Mouse (Mus musculus) midbrain, embryonic 10.5 days (tissue): Measurements from ENCODE around the gene Kcne3. TPM values are rescaled to one million over a fixed set of nuclear protein-coding genes. Genes with fewer than 3 reads are reported as not detected.
A peak's percentile ranks its signal among the peaks of the same experiment; 100 is the strongest.

Experiments
- DNase-seq: peaks from one replicate; pipeline ENCODE4 v3.0.0-alpha.2; 2017; ENCODE audit warnings: low spot score
- H3K27ac ChIP-seq: fragments of 300-500 bp; sonication (generic); replicated peaks from 2 replicates; pipeline ENCODE4 v1.5.1; 2016; ENCODE audit warnings: mild to moderate bottlenecking
- H3K27me3 ChIP-seq: fragments of 300-500 bp; sonication (generic); 2 replicates; pipeline ENCODE4 v1.6.1; 2016; ENCODE audit warnings: low read depth, mild to moderate bottlenecking; ENCODE audit not compliant: poor library complexity, severe bottlenecking
- H3K36me3 ChIP-seq: fragments of 300-500 bp; sonication (generic); 2 replicates; pipeline ENCODE4 v1.6.1; 2016; ENCODE audit warnings: mild to moderate bottlenecking, moderate library complexity
- H3K4me1 ChIP-seq: fragments of 300-500 bp; sonication (generic); 2 replicates; pipeline ENCODE4 v1.6.1; 2016
- H3K4me3 ChIP-seq: fragments of 300-500 bp; sonication (generic); 2 replicates; pipeline ENCODE4 v1.5.1; 2016; ENCODE audit warnings: mild to moderate bottlenecking, moderate library complexity
- H3K9me3 ChIP-seq: fragments of 300-500 bp; sonication (generic); replicated peaks from 2 replicates; pipeline ENCODE4 v1.6.1; 2016; ENCODE audit warnings: mild to moderate bottlenecking
- WGBS: fragments of 180-500 bp; shearing (Covaris S2); methylation state at CpG from one replicate; pipeline ENCODE4 v1.1.7; 2016; 5-methylcytosine and 5-hydroxymethylcytosine counted together
- polyA plus RNA-seq: library from polyadenylated mRNA; unstranded; fragments of >200 nt; fragmentation: Nextera tagmentation; extraction: Ambion mirVana; gene quantifications from 2 replicates; pipeline ENCODE4 v1.2.1, GENCODE M21; 2016

The Kcne3 gene
- polyA plus RNA-seq, 1 experiment from 2014 or later, result 6.7 TPM

DNA sequence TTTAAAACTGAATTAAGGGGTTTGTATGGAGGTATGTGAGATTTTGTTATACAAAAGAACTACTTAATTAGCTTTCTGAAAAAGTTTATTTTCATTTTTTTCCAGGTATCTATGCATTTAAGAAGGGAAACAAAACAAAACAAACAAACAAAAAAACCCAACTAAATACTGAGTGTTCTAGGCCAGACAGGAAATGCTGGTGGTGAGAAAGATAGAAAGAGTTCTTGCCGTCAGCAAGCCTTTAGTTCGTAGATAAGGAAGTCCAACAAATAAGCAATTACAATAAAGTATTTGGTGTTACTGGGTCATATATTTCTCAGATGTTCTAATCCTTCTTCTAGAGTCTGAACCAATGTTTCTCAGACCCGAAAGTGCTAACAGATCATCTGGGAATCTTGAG, 52.7 kb downstream of the Kcne3 start:
- H3K4me3 ChIP-seq, result peak overlapping the region; percentile 91
- H3K9me3 ChIP-seq, result no peaks in the 10 kb centered on the region
- 67% methylated on average over 3 of the region's 3 CpGs for whole genome bisulfite sequencing
- 0 out of 2 replicates have a peak, but pooled peaks cover 10% of the 10 kb centered on the region for H3K27me3 ChIP-seq
- H3K27ac ChIP-seq, result no peak overlapping the region
- peaks cover 25% of the 10 kb centered on the region for H3K4me1 ChIP-seq
- DNase-seq, result no peak
- H3K36me3 ChIP-seq, result no peaks in the 10 kb centered on the region

DNA sequence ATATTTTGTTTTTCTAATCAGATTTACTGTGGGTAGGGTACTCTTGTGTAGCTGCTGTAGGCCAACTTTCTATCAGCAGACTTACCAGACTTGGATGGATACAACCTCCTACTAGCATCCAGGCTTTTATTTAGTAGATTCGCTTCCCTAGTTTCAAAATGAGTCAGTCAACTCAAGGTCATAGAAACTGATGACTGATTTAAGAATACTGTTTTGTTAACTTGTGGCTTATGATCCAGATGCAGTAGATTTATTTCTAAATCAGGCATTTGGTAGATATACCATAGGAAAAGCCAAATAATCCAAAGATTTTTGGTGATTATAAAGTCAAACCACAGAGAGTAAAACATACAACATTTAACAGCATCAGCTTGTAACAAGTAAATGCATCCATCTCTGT, 54.3 kb downstream of the Kcne3 start:
- peaks cover 25% of the 10 kb centered on the region for H3K4me1 ChIP-seq
- H3K9me3 ChIP-seq, result no peaks in the 10 kb centered on the region
- H3K27me3 ChIP-seq, result 0 out of 2 replicates have a peak, but pooled peaks cover 10% of the 10 kb centered on the region
- H3K36me3 ChIP-seq, result no peaks in the 10 kb centered on the region
- no peak overlapping the region for H3K27ac ChIP-seq
- 94% methylated on average over 1 of the region's 1 CpGs for WGBS
- DNase-seq, result no peak
- H3K4me3 ChIP-seq, result no peak overlapping the region

DNA sequence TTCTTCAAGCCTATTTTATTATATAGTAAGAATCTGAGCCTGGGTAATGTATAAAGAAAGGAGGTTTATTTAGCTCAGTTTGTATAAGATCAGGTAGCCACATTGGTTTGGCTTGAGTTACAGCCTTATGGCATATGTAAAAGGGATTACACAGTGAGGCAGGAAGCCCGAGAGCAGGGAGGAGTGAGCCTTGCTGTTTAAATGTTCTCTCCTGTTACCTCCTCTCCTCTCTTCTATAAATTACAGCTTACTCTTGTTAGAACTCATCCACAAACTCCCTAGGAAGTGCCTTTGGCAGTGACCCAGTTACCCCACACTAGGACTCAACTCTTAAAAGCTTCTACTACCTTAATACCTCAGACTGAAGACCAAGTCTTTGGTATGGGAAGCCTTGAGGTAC, 55.4 kb downstream of the Kcne3 start:
- H3K36me3 ChIP-seq, result no peaks in the 10 kb centered on the region
- no peaks in the 10 kb centered on the region for H3K9me3 ChIP-seq
- no peak for DNase-seq
- WGBS, result 69% methylated on average over 1 of the region's 1 CpGs
- peaks cover 23% of the 10 kb centered on the region for H3K4me1 ChIP-seq
- H3K27ac ChIP-seq, result no peak overlapping the region
- no peak overlapping the region for H3K4me3 ChIP-seq
- 0 out of 2 replicates have a peak, but pooled peaks cover 10% of the 10 kb centered on the region for H3K27me3 ChIP-seq

DNA sequence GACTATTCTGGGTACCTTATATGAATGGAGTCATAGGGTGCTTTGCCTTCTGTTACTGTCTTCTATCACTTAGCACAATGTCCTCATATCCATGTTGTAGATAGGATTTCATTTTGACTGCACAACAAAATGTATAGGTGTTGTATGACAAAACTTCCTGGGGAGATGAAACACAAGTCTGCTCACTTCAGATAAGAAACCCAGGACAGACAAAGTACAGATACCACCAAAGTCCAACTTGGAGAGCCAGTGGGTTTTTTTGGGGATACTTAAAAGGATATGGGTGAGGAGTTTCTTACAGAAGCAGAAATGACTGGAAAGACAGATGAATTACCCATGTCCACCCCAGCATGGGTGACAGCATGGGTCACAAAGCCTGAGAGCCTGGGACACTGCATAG, 57.4 kb downstream of the Kcne3 start:
- H3K27ac ChIP-seq, result no peak overlapping the region
- H3K9me3 ChIP-seq, result no peaks in the 10 kb centered on the region

More for the DNA sequence above, 57.4 kb downstream of the Kcne3 start:
- H3K4me1 ChIP-seq, result peaks cover 8% of the 10 kb centered on the region
- H3K36me3 ChIP-seq, result no peaks in the 10 kb centered on the region
- H3K4me3 ChIP-seq, result no peak overlapping the region
- DNase-seq, result no peak
- 0 out of 2 replicates have a peak, but pooled peaks cover 8% of the 10 kb centered on the region for H3K27me3 ChIP-seq

Other genes with a start within 250 kb of the Kcne3 start
- gene Rnf169, start 196.1 kb upstream of the Kcne3 start, polyA plus RNA-seq, result 4.0 and 4.5 TPM in 2 replicates
- gene Chrdl2, start 170.3 kb upstream of the Kcne3 start, polyA plus RNA-seq, result 0.14 and 0.16 TPM in 2 replicates
- 114 and 117 TPM in 2 replicates for gene Pold3, start 54.9 kb upstream of the Kcne3 start, polyA plus RNA-seq
- 20.7 and 23.4 TPM in 2 replicates for gene Lipt2, start 17.2 kb upstream of the Kcne3 start, polyA plus RNA-seq
- gene Pgm2l1, start 50.9 kb downstream of the Kcne3 start, polyA plus RNA-seq, result 4.5 and 7.3 TPM in 2 replicates
- 1.4 and 3.1 TPM in 2 replicates for gene P4ha3, start 109.0 kb downstream of the Kcne3 start, polyA plus RNA-seq
- gene C2cd3, start 195.7 kb downstream of the Kcne3 start, polyA plus RNA-seq, result 30.7 and 32.8 TPM in 2 replicates
- gene Ppme1, start 195.8 kb downstream of the Kcne3 start, polyA plus RNA-seq, result 96.9 and 111 TPM in 2 replicates